Mouse (Mus musculus): ENCODE results near the gene Gstp1.
"Not testable (repeated sequence)": the region's sequence is repeated elsewhere in the genome, so short reads cannot be mapped to it uniquely, and the experiment has no call there.

Gene Gstp1

GRCm38 (mm10) chr19:4037788-4038232 lies at the start of gene Gstp1:
Gstp1 (minus strand) TSS chr19:4037985.
- DNase-seq, result peak; percentile 89

DNA sequence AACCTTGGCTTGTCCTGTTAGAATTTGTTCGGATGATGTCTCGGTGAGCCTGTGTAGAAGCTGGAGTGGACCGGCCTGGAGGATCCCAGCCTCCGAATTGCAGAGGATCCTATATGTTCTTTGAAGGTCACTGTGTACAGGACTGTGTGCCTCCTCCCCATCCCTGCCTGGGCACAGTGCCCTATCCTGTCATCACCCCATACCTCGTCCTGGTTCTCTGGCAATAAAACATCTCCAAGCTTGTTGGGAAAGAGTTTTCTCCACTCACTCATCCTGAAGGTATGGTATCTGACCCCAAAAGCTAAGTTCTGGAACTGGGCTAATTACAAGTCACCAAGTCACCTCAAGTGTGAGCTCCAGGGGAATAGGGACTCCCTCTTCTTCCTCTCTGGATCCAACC lies 49.3 kb upstream of the Gstp1 start:
- DNase-seq, result no peak

GRCm38 (mm10) chr19:4086156-4086555 lies 48.4 kb upstream of the Gstp1 start:
- no peak for DNase-seq

DNA sequence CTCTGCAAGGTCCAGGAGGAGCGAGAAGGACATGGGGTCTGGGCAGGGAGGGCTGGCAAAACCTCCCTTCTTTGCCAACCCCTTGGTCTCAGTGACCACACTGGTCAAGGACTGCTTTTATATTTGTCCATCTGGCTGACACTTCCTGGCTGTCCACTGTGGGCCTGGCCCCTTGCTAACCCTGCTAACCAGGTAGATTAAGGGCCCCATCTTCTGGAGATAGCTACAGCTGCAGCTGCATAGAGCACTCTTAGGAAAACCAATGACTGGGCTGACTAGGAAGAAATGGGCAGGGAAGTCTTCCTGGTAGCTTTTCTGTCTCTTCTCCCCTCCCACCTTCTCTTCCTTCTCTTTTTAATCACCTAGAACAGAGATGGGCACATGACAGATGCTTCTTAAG lies 47.2 kb upstream of the Gstp1 start:
- DNase-seq, result no peak

DNA sequence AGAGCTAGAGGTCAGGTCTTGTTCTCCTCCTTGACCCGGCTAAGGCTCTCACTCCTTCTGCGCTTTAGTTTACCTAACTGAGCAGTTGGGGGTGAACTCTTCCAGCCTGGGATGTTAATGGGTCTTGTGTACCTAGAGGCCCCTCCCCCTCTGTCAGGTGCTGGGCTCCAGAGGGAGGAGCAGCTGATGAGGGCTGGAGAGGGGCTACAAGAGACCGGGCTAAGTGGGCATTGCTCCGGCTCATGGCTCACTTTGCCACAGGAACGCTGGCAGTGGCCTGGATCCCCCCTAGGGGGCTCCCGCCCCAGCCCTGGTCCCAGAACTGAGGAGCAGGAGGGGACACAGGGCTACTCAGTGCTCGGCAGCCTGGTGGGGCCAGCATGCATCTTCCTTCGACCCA lies 46.0 kb upstream of the Gstp1 start:
- DNase-seq, result no peak

DNA sequence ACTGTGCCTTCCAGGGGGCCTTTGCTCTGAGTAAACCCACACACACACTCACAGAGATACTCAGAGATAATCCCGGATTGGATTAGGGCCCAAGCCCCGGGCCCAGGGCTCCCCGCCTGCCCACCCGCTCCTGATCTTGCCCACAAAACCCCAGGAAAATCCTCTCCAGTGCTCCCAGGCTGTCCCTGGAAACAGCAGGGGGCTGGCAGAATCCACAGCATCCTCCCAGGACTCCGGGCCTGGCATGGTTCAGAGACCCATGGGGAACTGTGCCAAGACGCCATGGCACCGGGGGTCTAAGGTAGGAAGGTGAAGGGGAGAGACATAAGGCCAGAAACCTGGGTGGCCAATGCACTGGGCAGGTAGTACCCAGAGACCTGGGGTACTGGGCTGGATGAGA lies 45.5 kb upstream of the Gstp1 start:
- DNase-seq, result no peak

- DNase-seq, result no peak
Measured at GRCm38 (mm10) chr19:4082219-4082965, 44.6 kb upstream of the Gstp1 start.

DNA sequence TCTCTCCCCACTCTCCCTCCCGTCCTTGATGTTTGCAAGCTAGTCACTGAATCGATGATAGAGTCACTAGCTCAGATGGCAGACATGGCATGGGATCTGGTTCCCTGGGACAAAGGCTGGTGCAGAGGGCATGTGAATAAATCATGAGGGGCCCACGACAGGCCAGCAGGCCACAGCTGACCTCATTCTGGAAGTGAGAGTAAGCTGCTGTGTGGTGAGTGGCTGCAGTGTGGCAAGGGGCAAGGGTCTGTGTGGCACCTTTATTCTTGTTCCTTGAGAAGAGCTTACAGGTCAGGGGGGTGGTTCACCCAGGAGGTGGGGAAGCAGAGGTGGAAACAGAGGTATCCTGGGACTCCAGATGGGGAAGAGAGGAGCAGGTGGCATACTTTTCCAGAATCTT lies 43.6 kb upstream of the Gstp1 start, which contains the start of gene Cabp2:
Gene Cabp2 (plus strand): TSS at position 185 of the 400 bp plus-strand sequence.
- no peak for DNase-seq

GRCm38 (mm10) chr19:4080511-4081009 lies 42.8 kb upstream of the Gstp1 start:
- no peak for DNase-seq

DNA sequence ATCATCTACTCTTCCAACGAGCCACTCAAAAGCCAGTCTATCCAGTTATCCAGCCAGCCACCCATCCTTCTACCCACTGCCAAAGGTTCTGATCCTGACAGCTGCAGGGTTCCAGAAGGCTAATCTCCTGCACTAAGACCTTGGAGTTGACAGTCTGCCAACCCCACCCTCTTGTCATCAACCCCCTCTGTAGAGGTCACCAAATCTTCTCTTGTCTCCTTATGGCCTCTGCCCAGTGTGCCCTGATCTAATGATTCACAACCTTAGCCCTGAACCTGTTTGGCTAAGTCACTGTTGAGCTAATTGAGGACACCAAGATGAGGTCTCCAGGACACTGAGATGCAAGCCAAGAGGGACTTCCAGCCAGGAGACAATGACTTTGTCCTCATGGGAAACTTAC lies 41.8 kb upstream of the Gstp1 start:
- no peak for DNase-seq

GRCm38 (mm10) chr19:4075531-4075930 lies 37.7 kb upstream of the Gstp1 start:
- no peak for DNase-seq

DNA sequence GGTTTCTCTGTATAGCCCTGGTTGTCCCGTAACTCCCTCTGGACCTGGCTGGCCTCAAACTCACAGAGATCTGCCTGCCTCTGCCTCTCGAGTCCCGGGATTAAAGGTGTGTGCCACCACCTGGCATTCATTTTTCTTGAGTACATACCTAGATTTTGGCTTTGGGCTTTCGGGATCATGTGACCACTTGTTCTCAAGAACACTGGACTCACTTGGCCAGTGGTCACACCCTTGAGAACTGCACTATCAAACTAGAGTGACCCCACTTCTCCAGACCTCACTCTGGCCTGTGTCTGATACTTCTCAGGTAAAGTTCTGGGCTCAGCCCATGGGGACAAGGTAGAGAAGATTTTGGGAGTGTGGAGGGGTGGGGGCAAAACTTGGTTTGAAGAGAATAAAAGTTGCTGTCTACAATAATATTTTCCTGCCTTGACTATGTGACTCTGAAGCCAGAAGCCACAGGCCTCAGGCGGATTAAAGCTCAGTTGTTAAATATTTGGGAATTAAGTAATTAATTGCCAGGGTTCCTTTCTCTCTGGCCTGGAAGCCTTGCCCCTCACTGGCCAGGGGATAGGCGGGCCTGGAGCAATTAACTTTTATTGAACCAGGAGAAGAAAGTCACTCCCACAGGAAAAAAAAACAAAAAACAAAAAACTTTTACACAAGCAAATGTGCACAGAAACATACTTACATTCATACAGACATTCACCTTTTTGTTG lies 35.1 kb upstream of the Gstp1 start:
- no peak for DNase-seq

DNA sequence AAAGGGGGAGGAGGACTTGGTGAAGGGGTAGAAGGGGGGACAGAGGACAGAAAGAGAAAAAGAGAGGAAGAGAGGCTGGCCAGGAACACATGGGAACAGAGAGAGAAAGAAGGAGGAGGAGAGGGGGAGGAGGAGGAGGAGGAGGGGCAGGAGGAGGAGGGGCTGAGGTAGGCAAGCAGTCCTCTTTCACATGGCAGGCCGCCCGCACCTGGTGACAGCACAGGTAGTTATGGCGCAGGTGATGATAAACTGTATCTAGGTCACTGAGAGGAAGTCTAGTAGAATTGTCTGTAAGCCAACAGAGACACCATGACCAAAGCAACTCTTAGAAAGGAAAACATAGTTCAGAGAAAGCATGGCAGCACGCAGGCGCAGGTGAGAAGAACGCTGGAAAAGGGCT lies 33.6 kb upstream of the Gstp1 start:
- DNase-seq, result no peak

GRCm38 (mm10) chr19:4070756-4071155 lies 33.0 kb upstream of the Gstp1 start:
- DNase-seq, result no peak

DNA sequence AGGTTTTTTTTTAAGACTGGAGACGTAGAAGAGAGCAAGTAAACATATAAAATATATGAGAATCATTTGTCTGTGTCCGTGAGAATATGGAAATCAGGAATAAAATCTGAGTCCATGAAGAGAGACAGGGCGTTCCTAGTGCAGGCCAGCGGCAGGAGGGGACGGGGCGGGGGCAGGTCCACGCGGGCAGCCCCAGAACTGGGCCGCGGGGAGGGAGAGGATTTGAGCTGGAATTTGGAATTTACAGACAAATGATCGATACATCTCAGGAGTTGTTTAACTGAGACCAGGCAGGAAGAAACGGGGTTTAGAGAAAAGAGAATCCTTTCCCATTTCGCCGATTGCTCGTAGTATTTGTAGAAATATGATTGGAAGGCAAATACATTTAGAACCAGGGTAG lies 32.5 kb upstream of the Gstp1 start:
- DNase-seq, result no peak

GRCm38 (mm10) chr19:4068717-4069410 lies 31.1 kb upstream of the Gstp1 start:
- DNase-seq, result no peak

- DNase-seq, result not testable (repeated sequence)
Measured at GRCm38 (mm10) chr19:4068242-4068641, 30.5 kb upstream of the Gstp1 start.

- no peak for DNase-seq
Measured at GRCm38 (mm10) chr19:4066877-4067276, 29.1 kb upstream of the Gstp1 start.

DNA sequence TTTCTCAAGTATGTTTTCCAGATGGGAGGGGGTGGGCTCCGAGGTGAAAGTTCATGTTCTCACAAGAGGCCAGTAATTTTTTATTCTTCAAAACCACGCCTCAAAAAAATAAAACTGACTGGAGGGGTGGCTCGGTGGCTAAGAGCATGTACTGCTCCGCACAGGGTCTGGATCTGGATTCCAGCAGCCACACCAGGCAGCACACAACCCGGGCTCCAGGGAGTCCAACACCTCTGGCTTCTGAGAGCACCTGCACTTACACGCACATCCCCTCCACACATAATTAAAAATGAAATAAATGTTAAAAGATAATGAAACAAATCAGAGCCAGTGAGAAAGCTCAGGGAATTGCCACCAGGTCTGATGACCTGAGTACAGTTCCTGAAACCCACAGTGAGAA lies 28.5 kb upstream of the Gstp1 start:
- DNase-seq, result no peak

- DNase-seq, result not testable (repeated sequence)
Measured at GRCm38 (mm10) chr19:4064501-4064900, 26.7 kb upstream of the Gstp1 start.

GRCm38 (mm10) chr19:4063357-4063756 lies 25.6 kb upstream of the Gstp1 start:
- DNase-seq, result not testable (repeated sequence)

DNA sequence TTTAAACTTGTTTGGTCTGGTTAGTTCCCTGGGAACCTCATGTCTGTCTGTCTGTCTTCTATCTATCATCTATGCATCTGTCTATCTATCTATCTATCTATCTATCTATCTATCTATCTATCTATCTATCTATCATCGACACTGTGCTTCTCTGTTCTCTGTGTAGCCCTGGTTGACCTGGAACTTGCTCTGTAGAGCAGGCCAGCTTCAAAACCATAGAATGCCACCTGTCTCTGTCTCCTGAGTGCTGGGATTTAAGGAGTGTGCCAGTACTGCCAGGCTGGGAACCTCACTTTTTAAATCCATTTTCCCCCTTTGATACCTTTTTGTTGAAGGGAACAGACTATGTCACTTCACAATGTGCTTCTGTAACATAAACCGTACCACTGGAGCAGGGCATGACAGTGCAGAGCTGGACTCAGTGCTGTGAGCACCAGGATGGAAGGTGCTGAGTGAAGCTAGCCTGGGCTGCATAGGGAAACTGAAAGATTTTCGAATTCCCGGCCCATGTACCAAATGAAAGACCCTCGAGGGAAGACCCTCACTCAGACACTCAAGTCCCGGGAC lies 23.2 kb upstream of the Gstp1 start:
- no peak for DNase-seq

All from kidney, adult 18-20 months (tissue).